Mouse (Mus musculus): ENCODE measurements around the gene Ildr2.

GRCm38 (mm10) chr1:166282597-166283210 lies 28.8 kb downstream of the Ildr2 start:
- TF ChIP-seq CTCF (IDR thresholded peaks at IDR 0.05; ENCODE audit: extremely low read depth, insufficient read length, insufficient replicate concordance, low read depth, low read length) (no peak), POLR2A (IDR thresholded peaks at IDR 0.05; ENCODE audit: low read depth, low read length) (no peak)
